Mouse (Mus musculus) ES-E14 (cell line): ENCODE data around the gene Stx1b.

ENCODE experiments used
- CHD2 ChIP-seq: IDR thresholded peaks from 2 replicates; pipeline ENCODE4 v1.6.1; 2014; ENCODE audit warnings: mild to moderate bottlenecking, low read depth, low read length, inconsistent platforms
- ZC3H11A ChIP-seq: IDR thresholded peaks from 2 replicates; pipeline ENCODE4 v1.6.1; 2012; ENCODE audit warnings: low read depth, mild to moderate bottlenecking, inconsistent platforms, low read length, borderline replicate concordance
- ZNF384 ChIP-seq: IDR thresholded peaks from 2 replicates; pipeline ENCODE4 v1.6.1; 2012; ENCODE audit warnings: low read depth, low read length, inconsistent platforms

- TF ChIP-seq ZNF384 (no peak), CHD2 (no peak), ZC3H11A (no peak)
Observed at GRCm38 (mm10) chr7:127771262-127771661, 53.1 kb downstream of the Stx1b start.
